ENCODE assay signal across 8 mouse cellular contexts in the genomic region with DNA sequence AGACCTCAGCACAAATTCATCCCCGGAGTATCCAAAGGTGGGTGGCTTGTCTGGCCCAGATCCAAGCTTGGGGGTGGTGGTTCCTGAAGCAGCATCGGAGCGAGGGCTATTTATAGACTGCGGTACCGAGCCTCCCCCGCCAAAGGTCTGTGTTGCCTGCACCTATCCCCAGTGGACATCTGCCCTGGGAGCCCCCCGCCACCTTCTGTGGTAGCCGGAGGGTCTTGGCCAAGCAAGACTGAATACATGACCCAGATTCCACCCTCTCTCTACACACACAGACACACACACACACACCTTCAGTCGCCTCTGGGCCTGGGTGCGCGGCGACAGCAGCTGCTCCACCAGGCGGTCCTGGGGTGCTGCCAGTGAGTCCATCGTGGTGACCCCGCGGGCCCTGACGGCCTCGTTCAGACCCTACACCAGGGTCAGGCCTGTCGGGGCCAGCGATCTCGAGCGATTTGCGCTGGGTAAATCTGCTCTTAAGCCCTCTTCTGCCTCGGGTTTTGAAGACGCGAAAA. TPM values are rescaled to one million over a fixed set of nuclear protein-coding genes. Genes with fewer than 3 reads are reported as not detected.
DNase-seq lines count a peak whose midpoint lies in the region; ATAC-seq and TF ChIP-seq lines count a peak whose summit lies in the region.

No protein-coding gene starts in this region.

- H3K9me3 ChIP-seq in forebrain, embryonic 11.5 days (ENCODE audit: control insufficient read depth, low read length) = no peaks in the 10 kb centered on the region
- H3K9me3 ChIP-seq in midbrain, postnatal 0 days (ENCODE audit: low read length) = no peaks in the 10 kb centered on the region

- no peak for TF ChIP-seq CTCF in kidney, adult 2 months (conservative IDR thresholded peaks at IDR 0.05; ENCODE audit: insufficient read depth, insufficient read length, low read depth, low read length)
- no peak for TF ChIP-seq CTCF in bone marrow, adult 2 months (IDR thresholded peaks at IDR 0.05; ENCODE audit: control insufficient read depth, insufficient read depth, low read length)
- TF ChIP-seq CTCF in midbrain, postnatal 0 days (IDR thresholded peaks at IDR 0.05) = no peak

- H3K4me1 ChIP-seq in kidney, adult 2 months (ENCODE audit: control insufficient read depth, insufficient read depth, low read length) = no peaks in the 10 kb centered on the region
- H3K4me1 ChIP-seq in bone marrow, adult 2 months (ENCODE audit: control insufficient read depth, insufficient read depth, low read length) = peaks cover 3% of the 10 kb centered on the region; the same call in 1 of the 2 replicates
- peaks cover 15% of the 10 kb centered on the region for H3K4me1 ChIP-seq in forebrain, embryonic 11.5 days (replicated peaks; ENCODE audit: control insufficient read depth, insufficient read depth, low read length)
- H3K4me1 ChIP-seq in midbrain, postnatal 0 days (ENCODE audit: insufficient read depth, low read length) = peaks cover 13% of the 10 kb centered on the region; the same call in 1 of the 2 replicates

- no peaks in the 10 kb centered on the region for H3K36me3 ChIP-seq in kidney, adult 2 months (ENCODE audit: control insufficient read depth, insufficient read depth, low read length)
- no peaks in the 10 kb centered on the region; the same call in 1 of the 2 replicates for H3K36me3 ChIP-seq in forebrain, embryonic 11.5 days (ENCODE audit: control insufficient read depth, insufficient read depth, low read length)
- peaks cover 30% of the 10 kb centered on the region for H3K36me3 ChIP-seq in midbrain, postnatal 0 days (ENCODE audit: insufficient read depth, low read length)

- no peak for TF ChIP-seq POLR2A in kidney, adult 2 months (IDR thresholded peaks at IDR 0.05; ENCODE audit: low read depth, low read length)
- no peak for TF ChIP-seq POLR2A in bone marrow, adult 2 months (IDR thresholded peaks at IDR 0.05; ENCODE audit: borderline replicate concordance, control insufficient read depth, low read depth, low read length)

- H3K9ac ChIP-seq in forebrain, embryonic 11.5 days (ENCODE audit: low read length) = peak overlapping the region; percentile 48
- peak overlapping the region; percentile 64 for H3K9ac ChIP-seq in midbrain, postnatal 0 days (replicated peaks; ENCODE audit: low read length, poor library complexity, severe bottlenecking)

- peak; percentile 6 for ATAC-seq in forebrain, embryonic 11.5 days (replicated peaks; ENCODE audit: low FRiP score)
- no peak for ATAC-seq in midbrain, postnatal 0 days (ENCODE audit: low FRiP score)

- no peak overlapping the region for H3K27ac ChIP-seq in kidney, adult 2 months (ENCODE audit: insufficient read depth, low read depth, low read length)
- H3K27ac ChIP-seq in bone marrow, adult 2 months (ENCODE audit: control insufficient read depth, insufficient read depth, low read depth, low read length, poor library complexity) = no peak overlapping the region
- no peak overlapping the region for H3K27ac ChIP-seq in forebrain, embryonic 11.5 days (ENCODE audit: low read depth, low read length)
- no peak overlapping the region for H3K27ac ChIP-seq in midbrain, postnatal 0 days (ENCODE audit: low read depth, low read length)

- peak overlapping the region; percentile 36; the same call in 1 of the 2 replicates for H3K4me3 ChIP-seq in kidney, adult 2 months (ENCODE audit: insufficient read depth, low read depth, low read length)
- H3K4me3 ChIP-seq in bone marrow, adult 2 months (replicated peaks; ENCODE audit: control insufficient read depth, low read depth, low read length) = peak overlapping the region; percentile 8
- H3K4me3 ChIP-seq in forebrain, embryonic 11.5 days (ENCODE audit: low read depth, low read length) = peak overlapping the region; percentile 38
- peak overlapping the region; percentile 90 for H3K4me3 ChIP-seq in midbrain, postnatal 0 days (ENCODE audit: low read depth, low read length)

- DNase-seq in kidney, adult 2 months = no peak
- DNase-seq in kidney, adult 8-10 months = no peak
- DNase-seq in forebrain, embryonic 11.5 days (ENCODE audit: low spot score) = peak; percentile 69
- DNase-seq in layer of hippocampus, adult 9-11 months = peak; percentile 70
- no peak for DNase-seq in midbrain, postnatal 0 days (ENCODE audit: low spot score)
- no peak for DNase-seq in thymus, postnatal 10 days (ENCODE audit: low spot score in 2 of 2)
- no peak for DNase-seq in gastrocnemius, postnatal 25 days

- H3K4me2 ChIP-seq in forebrain, embryonic 11.5 days (ENCODE audit: low read depth, low read length, severe bottlenecking) = peak overlapping the region; percentile 63
- peak overlapping the region; percentile 92 for H3K4me2 ChIP-seq in midbrain, postnatal 0 days (ENCODE audit: low read depth, low read length, poor library complexity, severe bottlenecking)

- no peaks in the 10 kb centered on the region; the same call in 1 of the 2 replicates for H3K27me3 ChIP-seq in kidney, adult 2 months (replicated peaks; ENCODE audit: control insufficient read depth, insufficient read depth, low read length)
- peaks cover 73% of the 10 kb centered on the region for H3K27me3 ChIP-seq in forebrain, embryonic 11.5 days (ENCODE audit: control insufficient read depth, insufficient read depth, low read length)
- H3K27me3 ChIP-seq in midbrain, postnatal 0 days (ENCODE audit: insufficient read depth, low read length) = peaks cover 36% of the 10 kb centered on the region

- 16% methylated on average over 26 of the region's 26 CpGs for WGBS in kidney, adult 2 months
- WGBS in bone marrow, adult 2 months = 18% methylated on average over 26 of the region's 26 CpGs
- 7% methylated on average over 26 of the region's 26 CpGs for WGBS in forebrain, embryonic 11.5 days
- WGBS in midbrain, postnatal 0 days = 16% methylated on average over 26 of the region's 26 CpGs

RNA-seq across cellular contexts. Expression of a gene that starts 0.4 kb away (rescaled TPM):
- polyA plus RNA-seq in kidney, adult 2 months (2012; rRNA removed) = 1.1 and 1.4 TPM in 2 replicates
- 13.1 and 15.2 TPM in 2 replicates for polyA plus RNA-seq in bone marrow, adult 2 months (2011; ENCODE audit: insufficient read depth, insufficient read length, low replicate concordance, missing spikeins)
- polyA plus RNA-seq in forebrain, embryonic 11.5 days (2014; fragmentation: Nextera tagmentation; extraction: Ambion mirVana) = 2.8 and 3.4 TPM in 2 replicates
- 14.2 and 33.6 TPM in 2 replicates for total RNA-seq in midbrain, postnatal 0 days (2014; rRNA removed)
- polyA plus RNA-seq in midbrain, postnatal 0 days (2015; fragmentation: Nextera tagmentation; extraction: Ambion mirVana) = 3.4 and 7.0 TPM in 2 replicates
- 1 to 10 TPM; 1.3 to 2.4 TPM for total RNA-seq in gastrocnemius, postnatal 25 days (2021)

RNA-seq across cellular contexts. Expression of a gene that starts 3.6 kb away (rescaled TPM):
- 0.34 and 0.69 TPM in 2 replicates for polyA plus RNA-seq in kidney, adult 2 months (2012; rRNA removed)
- 50.4 and 84.3 TPM in 2 replicates for polyA plus RNA-seq in bone marrow, adult 2 months (2011; ENCODE audit: insufficient read depth, insufficient read length, low replicate concordance, missing spikeins)
- 5.3 and 6.0 TPM in 2 replicates for polyA plus RNA-seq in forebrain, embryonic 11.5 days (2014; fragmentation: Nextera tagmentation; extraction: Ambion mirVana)
- total RNA-seq in midbrain, postnatal 0 days (2014; rRNA removed) = 28.6 and 39.4 TPM in 2 replicates
- 11.6 and 11.9 TPM in 2 replicates for polyA plus RNA-seq in midbrain, postnatal 0 days (2015; fragmentation: Nextera tagmentation; extraction: Ambion mirVana)
- total RNA-seq in gastrocnemius, postnatal 25 days (2021) = under 1 TPM in 1 of 2 experiments, not detected in 1; 0.28 TPM

RNA-seq across cellular contexts. Expression of a gene that starts 3.9 kb away (rescaled TPM):
- polyA plus RNA-seq in kidney, adult 2 months (2012; rRNA removed) = 3.1 and 3.8 TPM in 2 replicates
- polyA plus RNA-seq in bone marrow, adult 2 months (2011; ENCODE audit: insufficient read depth, insufficient read length, low replicate concordance, missing spikeins) = 13.9 and 41.9 TPM in 2 replicates
- 44.2 and 48.2 TPM in 2 replicates for polyA plus RNA-seq in forebrain, embryonic 11.5 days (2014; fragmentation: Nextera tagmentation; extraction: Ambion mirVana)
- 376 and 407 TPM in 2 replicates for total RNA-seq in midbrain, postnatal 0 days (2014; rRNA removed)
- 247 and 258 TPM in 2 replicates for polyA plus RNA-seq in midbrain, postnatal 0 days (2015; fragmentation: Nextera tagmentation; extraction: Ambion mirVana)
- 1 to 10 TPM; 5.5 to 5.8 TPM for total RNA-seq in gastrocnemius, postnatal 25 days (2021)

RNA-seq across cellular contexts. Expression of a gene that starts 35.4 kb away (rescaled TPM):
- 0.15 and 1.7 TPM in 2 replicates for polyA plus RNA-seq in kidney, adult 2 months (2012; rRNA removed)
- polyA plus RNA-seq in bone marrow, adult 2 months (2011; ENCODE audit: insufficient read depth, insufficient read length, low replicate concordance, missing spikeins) = not detected in 2 replicates
- polyA plus RNA-seq in forebrain, embryonic 11.5 days (2014; fragmentation: Nextera tagmentation; extraction: Ambion mirVana) = 0.83 and 1.3 TPM in 2 replicates
- 0.52 and 1.3 TPM in 2 replicates for total RNA-seq in midbrain, postnatal 0 days (2014; rRNA removed)
- 0.70 and 0.81 TPM in 2 replicates for polyA plus RNA-seq in midbrain, postnatal 0 days (2015; fragmentation: Nextera tagmentation; extraction: Ambion mirVana)
- 10 to 100 TPM in 1 of 2 experiments, 1 to 10 TPM in 1; 5.3 to 42.0 TPM for total RNA-seq in gastrocnemius, postnatal 25 days (2021)

Comparison
In these comparisons a context has a peak if more than half of its experiments do, and no peak if none do; other contexts are left out.
1. DNase-seq: peak in forebrain, embryonic 11.5 days (single experiment) and layer of hippocampus, adult 9-11 months (single experiment); none in kidney, adult 2 months (single experiment), kidney, adult 8-10 months (0 of 2), midbrain, postnatal 0 days (single experiment), thymus, postnatal 10 days (0 of 2) and gastrocnemius, postnatal 25 days (single experiment).
2. H3K4me3 ChIP-seq: peak in every context shown above with its lines; median percentile 90 in midbrain, postnatal 0 days; 38 in forebrain, embryonic 11.5 days; 36 in kidney, adult 2 months; 8 in bone marrow, adult 2 months.